Mouse (Mus musculus) megakaryocyte progenitor cell, adult 5-6 weeks (primary cell): ENCODE data around the gene Cdnf. TPM values are rescaled to one million over a fixed set of nuclear protein-coding genes. Genes with fewer than 3 reads are reported as not detected.

Experiments used
- ATAC-seq: replicated peaks from 2 replicates; pipeline ENCODE4 v1.8.0; 2016; ENCODE audit warnings: mild to moderate bottlenecking, moderate TSS enrichment, inconsistent platforms; ENCODE audit not compliant: poor library complexity
- total RNA-seq, 2 experiments: library from RNA; stranded (forward) in 1 of 2; stranded (reverse) in 1 of 2; fragments of 157-497, 149-512 nt in 1 of 2; fragments of 200-1000 nt in 1 of 2; gene quantifications; 2 replicates each; pipeline versions ENCODE4 v1.2.3 to v1.2.4; 2015 to 2017

Gene Cdnf
- total RNA-seq (2015), result 0.59 and 0.62 TPM in 2 replicates
- total RNA-seq (2017), result 0.25 and 0.68 TPM in 2 replicates

DNA sequence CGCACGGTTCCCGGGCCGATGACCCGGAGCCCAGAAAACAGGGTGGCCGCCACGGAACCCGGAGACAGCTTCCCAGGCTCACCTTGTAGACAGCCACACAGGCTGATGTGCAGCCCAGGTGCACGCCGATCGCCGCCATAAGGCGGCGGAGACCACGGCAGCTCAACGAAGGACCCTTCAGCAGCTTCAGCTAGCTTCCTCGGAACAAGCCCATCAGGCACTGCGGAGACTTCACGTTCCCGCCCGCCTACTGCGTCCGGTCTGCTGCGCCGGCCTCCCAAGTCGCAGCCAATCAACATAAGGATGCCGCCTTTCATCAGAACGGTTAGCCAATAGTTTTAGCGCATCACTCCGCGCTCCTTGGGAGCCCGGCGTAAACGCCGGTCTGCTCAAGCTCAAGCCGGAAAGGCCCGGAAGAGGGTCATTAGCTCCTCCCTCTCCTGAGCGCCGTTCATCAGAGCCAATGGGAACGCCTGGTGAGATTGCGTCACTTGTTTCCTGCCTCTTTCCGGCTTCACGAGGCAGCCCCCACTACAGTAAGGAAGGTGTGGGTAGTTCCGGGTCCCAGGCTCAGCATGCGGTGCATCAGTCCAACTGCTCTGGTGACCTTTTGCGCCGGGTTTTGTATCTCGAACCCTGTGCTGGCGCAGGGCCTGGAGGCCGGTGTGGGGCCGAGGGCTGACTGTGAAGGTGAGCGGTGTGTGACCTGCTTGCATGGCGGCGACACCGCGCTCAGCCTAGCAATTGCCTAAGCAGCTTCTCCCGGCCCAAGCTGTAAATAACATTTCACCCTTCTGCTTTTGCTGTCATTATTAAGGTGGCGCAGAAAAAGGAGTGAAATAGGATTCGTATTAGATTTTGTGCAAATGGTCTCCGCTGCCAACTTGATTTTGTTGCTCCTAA is at the start of gene Cdnf, which contains the start of the genes Gm45902 and Hspa14:
Gene Cdnf (plus strand): TSS at position 479 of the 903 bp plus-strand sequence.
Gene Gm45902 (minus strand): TSS at position 239 of the 903 bp plus-strand sequence.
Gene Hspa14 (minus strand): TSS at position 263 of the 903 bp plus-strand sequence.
- peak; percentile 91 for ATAC-seq

DNA sequence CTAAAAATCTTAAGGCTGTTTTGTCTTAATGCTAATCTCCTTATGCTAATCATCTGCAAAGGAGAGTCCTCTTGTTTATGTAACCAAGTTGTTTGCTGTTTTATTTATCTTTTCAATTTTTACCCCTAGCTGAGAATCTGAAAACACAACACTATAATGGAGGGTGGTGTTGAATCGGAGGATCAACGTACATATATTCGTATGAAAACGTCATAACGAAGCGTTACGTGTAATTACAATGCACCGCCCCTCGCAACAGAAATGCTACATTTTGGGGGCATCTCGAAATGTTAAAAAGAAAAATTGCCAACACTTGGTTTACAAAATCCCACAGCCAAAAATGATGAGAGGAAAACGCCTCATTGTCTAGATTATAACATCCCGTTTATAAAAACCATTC is 38.9 kb upstream of the Cdnf start:
- ATAC-seq, result peak; percentile 38

DNA sequence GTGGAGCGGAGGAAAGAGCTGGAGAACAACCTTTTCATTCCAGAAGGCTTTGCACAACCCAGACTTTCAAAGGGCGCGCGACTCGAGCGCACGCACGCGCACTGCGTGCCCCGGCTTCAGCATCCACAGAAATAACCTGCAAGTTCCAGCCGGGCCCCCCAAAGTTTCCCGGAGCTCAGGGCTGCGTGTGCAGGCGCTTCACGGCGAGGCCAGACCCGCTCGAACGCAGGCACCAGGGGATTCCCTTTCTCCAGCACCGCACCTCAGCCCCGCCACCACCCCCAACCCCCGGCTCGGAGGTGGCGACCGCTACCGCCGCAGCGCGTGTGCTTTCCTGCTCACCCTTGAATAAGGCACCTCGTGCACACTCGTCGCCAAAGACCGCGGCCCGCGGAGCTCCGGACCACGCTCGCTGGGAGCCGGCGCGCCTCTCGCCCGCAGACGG is 38.4 kb upstream of the Cdnf start:
- ATAC-seq, result peak; percentile 40

DNA sequence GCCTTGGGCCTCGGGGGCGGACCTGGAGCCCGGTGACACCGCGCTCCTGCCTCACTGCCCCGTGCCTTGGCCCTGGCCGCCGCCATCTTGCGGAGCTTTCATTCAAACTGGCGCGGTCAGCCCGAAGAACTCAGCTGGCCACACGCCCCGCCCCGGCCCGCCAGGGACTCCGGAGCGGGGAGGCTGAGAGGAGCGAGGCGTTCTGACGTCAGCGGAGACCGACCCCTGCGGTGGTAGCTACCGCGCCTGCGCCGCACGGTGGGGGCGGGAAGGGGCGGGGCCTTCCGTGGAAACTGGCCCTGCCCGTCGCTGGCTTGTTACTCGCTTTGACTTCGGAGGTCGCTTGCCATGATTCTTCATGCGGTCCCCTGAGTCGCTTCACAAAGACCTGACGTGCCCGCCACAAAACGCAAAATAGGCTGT is 38.0 kb upstream of the Cdnf start, which contains the start of gene Suv39h2:
Gene Suv39h2 (minus strand): TSS at position 171 of the 423 bp plus-strand sequence.
- ATAC-seq, result peak; percentile 91

DNA sequence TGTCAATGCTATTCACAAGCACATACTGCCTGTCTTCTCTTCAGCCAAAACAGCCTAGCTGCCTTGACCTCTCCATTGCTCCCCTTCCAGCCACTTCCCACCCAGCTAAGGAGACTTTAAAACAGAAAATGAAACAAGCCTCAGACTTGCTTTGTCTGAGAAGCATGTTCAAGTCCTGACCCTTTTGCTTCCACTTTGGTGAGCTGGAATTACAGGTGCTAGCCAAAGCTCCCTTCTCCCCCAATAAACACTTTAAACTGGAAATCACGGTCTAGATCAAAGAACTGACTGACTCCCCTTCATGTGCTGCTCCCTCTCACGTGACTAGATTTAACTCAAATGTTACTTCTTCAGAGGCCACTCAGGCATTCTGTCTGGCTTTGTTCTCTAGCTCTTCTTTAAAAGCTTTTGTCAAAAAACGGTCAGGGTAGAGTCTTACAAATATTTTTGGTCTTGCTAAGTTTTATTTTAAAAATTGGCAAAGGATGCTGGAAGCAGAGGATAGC is 37.0 kb upstream of the Cdnf start:
- ATAC-seq, result no peak

DNA sequence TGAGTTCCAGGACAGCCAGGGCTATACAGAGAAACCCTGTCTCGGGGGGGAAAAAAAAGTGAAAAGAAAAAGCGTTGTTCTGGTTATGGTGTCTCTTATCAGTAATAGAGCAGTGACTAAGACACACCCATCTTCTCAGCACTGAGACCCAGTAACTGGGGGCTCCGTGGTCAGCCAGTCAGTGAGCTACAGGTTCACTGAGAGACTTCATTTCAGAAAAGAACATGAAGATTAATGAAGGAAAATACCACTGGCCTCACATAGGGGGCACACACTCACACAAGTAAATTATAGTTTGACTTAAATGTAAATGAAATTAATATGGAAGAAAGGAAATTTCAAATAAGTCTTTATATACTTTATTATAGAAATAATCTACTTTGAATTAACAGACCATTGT is 32.6 kb upstream of the Cdnf start:
- peak; percentile 90 for ATAC-seq

DNA sequence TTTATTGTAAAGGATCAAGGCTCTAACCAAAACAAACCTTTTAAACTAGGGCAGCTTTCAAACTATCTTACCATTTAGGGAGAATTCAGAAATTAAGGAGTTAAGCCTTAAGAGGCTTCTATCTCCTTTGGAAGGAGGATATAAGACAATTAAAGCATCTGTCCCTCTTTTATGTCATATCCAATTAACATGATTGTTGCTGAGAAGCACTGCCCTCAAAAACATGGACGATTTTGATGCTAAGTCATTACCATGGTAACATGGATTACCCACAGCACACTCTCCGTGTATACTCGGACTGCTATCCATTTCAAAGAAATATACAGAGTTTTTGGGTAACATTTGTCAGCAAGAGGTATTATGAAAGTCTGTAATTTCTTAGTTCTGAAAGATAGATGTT is 23.0 kb upstream of the Cdnf start:
- no peak for ATAC-seq

DNA sequence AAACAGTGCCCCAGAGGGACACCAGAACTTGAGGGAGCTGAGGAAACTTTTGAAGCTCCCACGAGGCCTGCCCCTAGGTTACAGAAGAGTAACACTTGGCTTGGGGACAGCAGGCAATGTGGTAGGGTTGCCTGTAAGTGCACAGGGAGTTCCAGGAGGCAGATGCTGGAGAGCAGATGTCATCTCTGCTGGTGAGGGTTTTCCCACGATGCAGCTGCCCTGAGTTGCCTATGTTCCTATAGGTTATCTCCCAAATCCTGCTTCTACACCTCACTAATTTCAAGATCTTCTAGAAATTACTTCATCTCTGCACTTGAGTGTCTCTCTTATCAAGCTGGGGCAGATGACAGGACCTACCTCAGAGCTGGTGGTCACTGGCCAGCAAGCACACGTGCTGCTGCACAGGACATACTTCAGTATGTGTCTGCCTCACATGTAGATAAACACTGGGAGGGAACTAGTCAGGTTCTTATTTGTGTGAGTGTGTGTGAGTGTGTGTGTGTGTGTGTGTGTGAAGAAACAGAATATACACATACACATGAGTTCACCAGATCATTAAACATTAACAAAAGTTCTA is 18.9 kb upstream of the Cdnf start:
- peak; percentile 77 for ATAC-seq

DNA sequence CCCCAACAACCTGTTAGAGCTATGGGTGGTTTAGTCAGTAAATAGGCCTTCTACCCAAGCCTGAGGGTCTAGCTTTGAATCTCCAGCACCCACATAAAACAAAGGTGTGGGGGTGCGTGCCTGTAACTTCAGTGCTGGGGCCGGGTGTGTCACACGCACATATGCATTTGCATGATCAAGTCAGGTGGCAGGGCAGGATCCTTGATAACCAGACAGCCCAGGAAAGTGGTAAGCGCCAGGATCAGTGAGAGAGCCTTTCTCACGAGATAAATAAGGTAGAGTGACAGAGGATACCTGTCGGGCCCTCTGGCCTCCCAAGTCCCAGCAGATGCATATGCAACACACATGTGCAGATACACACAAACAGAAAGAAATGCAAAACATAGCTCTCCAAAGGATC is 13.3 kb upstream of the Cdnf start:
- ATAC-seq, result no peak

DNA sequence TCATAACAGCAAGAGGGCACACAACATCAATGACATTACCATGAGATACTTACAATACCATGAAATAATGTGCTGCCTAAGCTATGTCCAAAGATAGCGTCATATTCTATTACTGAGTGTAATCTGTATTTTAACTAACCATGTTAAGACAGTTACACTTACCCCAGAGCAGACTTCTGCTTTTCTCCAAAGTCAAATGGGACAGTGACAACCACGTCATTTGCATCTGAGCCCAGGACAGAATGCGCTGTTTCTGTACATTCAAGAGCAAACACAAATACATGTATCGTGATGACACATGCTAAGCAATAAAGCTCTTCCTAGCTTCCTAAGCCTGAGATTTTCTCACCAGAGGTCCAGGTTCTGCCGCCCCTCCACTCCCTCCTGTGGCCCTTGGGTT is 11.9 kb upstream of the Cdnf start:
- ATAC-seq, result peak; percentile 50; the same call in 1 of the 2 replicates

DNA sequence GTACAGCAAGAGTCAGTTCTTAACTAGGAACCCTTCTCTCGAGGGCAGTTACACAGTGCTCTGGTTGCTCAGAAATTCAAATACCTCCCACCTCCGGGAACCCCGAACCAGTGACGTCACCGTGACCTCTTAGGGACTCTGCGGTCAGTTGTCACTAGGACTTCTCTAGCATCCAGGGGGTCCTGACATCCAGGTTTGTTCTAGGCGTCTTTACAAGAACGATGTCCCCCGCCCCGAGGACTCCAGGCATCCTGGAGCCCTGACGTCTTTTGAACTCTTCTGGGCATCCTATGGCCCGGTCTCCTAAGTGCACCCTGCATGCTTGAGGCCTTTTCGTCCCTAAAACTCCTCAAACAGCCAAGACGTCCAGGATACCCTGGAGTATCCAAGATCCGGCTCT is 754 bp upstream of the Cdnf start:
- ATAC-seq, result peak; percentile 40

DNA sequence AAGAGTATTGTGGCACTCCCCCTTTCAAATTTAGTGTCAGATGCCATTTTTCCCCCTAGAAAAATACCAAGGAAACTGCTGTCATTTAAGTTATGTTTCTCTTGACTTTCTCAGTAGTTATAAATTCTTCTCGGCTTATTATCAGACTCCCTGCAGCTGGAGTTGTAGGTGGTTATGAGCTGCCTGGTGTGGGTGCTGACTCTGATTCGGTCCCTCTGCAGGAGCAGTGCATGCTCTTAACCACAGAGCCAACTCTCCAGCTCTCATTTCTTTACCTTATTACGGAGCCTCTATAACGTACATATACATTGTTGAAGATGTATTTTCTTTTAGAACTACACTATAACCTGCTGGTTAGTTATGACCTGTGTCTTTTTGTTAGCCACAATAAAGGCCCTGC is 9.7 kb downstream of the Cdnf start:
- ATAC-seq, result peak; percentile 66

DNA sequence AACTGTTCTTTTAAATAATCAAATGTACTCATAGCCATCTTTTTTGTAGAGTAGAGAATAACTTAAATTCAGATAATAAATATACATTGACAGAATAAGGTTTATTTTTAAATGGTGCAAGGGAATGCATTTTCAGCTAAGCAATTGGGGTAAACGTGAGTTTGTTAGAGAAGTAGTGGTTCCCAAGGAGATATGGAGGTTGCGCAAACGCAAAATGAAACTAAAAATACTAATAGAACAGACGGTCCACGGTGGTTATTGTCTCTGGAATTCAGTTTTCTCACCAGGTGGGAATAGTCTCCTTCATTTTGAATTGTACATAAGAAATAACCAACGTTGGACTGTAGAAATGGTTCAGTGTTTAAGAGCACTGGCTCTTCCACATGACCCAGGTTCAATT is 13.5 kb downstream of the Cdnf start:
- ATAC-seq, result peak; percentile 58

DNA sequence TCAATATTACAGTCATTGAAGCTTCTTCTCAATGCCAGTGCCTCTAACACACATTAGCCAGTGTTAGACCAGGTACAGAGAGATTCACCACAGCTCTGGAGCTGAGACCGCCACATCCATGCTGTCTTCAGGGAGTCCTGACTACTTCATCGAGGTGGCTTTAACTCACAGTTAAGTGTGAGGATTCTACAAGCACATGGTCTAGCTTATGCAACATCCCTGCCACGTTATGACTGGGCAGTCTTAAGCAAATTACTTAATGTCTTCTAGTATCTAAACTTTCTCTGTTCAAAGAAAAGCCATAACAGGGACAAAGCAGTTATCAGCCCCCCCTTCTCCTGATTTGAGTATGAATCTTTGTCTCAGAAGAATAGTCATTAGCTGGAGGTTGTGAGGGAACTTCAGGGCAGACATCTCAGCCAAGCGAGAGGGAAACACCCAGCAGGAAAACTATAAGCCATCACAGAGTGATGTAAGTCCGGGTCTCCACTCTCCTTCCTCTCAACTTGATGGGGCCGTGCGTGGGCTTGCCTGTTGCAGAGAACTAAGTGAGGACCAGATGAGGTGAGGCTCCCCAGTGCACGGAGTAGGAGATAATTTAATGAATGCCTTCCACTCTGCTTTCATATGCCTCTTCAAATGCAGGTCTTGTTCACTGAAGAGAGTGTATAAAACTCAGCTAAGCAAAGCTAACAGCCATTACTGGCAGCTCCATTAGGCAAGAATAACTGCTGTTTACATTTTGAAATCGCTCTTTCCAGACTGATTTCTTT is 28.7 kb downstream of the Cdnf start:
- peak; percentile 61 for ATAC-seq

DNA sequence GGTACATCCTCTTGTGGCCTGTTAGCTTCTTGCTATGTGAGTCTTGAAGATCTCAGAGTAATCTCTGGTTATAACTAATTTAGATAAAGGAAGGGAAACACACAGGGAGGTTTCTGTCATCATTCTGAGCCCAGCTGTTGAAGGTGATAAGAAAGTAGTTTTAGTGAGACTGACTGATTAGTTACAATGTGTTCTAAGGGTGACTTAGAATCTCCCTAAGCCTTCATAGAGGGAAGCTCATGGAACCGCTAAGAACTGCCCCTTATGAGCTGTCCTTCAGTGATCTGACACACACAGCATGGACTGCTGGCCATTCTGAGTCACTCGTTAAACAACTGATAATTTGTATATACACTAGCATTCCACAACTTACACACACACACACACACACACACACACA is 33.2 kb downstream of the Cdnf start:
- ATAC-seq, result peak; percentile 43

DNA sequence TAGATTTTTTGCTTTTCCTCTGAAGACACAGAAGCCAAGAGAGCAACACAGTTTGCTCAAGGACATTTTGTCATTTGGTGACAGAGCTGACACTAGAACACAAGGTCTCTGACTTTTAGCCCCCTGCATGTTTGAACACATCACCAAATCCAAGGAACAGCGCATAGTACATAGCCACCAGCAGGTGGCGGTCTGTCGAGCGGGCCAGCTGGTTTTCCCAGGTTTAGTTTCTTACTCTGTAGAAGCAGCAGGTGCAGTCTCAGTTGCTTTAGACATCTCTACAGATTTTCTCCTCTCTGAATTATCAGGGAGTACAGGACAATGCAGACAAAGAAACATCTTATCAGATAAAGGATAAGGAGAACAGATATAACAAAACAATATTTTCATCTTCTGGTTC is 33.8 kb downstream of the Cdnf start:
- peak; percentile 81 for ATAC-seq

DNA sequence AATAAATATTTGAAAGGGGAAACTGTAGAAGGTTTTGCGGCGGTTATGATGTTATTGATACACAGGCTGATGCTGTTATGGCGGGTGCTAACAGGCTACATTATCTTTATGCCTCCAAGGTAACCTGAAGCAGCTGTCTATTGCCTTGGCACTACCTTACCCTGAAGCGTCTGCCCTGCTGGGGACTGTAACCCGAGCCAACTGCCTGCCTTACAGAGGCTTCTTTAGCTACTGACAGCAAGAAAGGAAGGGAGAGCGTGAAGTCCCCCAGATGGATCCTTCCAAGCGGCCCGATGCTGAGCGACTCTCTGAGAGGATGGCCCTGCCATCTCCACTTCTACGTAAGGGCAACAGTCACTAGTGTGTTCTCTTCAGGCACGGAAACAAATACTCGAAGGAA is 57.4 kb downstream of the Cdnf start, which contains the start of gene Fam107b:
Gene Fam107b (plus strand): TSS at position 303 of the 400 bp plus-strand sequence.
- no peak for ATAC-seq

DNA sequence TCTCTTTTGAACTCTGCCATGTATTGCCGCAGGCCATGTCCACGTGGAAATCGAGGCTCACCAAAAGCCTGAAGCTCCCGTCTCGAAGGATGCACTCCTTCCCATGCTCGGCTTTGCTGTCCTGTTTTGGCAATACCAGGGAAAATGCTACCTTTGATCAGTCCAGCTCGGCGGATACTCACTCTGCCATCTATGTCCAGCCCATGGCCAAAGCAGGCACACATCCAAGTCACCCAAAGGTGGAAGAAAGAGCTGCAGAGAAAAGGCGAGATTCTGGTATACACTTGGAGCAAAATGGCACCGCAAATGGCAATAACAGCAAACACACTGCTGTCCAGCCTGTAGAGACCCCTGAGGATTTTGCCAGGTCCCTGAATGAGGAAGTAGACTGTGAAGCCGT is 57.8 kb downstream of the Cdnf start:
- ATAC-seq, result no peak

DNA sequence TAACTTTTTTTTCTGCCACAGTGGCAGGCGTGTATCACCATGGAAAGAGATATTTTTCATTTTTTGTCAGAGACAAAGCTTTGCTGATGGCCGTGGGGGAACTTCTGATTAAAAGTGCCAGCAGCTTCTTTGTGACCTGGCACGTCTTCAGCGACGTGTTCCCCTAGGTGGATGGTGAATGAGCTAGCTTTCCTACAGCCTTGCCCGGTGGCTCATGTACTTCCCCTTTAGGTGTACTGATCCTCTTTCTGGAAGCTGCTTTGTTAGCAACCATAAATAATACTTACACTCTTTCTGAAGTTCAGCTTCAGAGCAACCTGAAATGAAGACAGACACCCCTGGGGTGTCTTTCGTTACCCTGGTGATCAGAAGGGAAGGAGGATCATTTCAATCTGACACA is 61.1 kb downstream of the Cdnf start:
- peak; percentile 73 for ATAC-seq

DNA sequence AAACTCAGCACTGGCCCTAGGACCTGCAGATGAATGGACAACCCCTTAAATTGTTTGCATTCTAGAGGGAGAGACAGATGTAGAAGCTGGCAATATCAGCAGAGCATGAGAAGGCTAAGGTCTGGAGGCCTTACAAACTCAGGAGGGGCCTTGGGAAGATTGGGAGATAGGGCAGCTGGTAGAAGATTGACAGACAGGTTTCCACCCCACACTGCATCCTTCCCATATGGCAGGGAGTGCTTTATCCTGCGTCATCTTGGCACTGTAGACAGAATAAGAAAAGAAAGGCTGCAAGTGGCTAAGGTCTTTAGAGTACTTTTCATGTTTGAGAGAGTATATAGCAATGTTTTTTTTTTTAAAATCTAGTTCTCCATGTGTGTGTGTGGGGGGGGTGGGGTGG is 62.3 kb downstream of the Cdnf start:
- no peak for ATAC-seq
